Mouse (Mus musculus) stomach, embryonic 14.5 days (tissue): ENCODE measurements around the gene Slc12a6. TPM values are rescaled to one million over a fixed set of nuclear protein-coding genes. Genes with fewer than 3 reads are reported as not detected.
"Not testable (repeated sequence)": the region's sequence is repeated elsewhere in the genome, so short reads cannot be mapped to it uniquely, and the experiment has no call there.

ENCODE experiments used
- ATAC-seq: fragments of 200-750 bp; cut with Nextera tagmentation; 2 replicates; pipeline ENCODE4 v1.8.0; 2017; ENCODE audit warnings: low read depth, moderate TSS enrichment; ENCODE audit not compliant: insufficient number of reproducible peaks, insufficient read depth, low FRiP score
- H3K27ac ChIP-seq: fragments of 300-500 bp; sonication (generic); 2 replicates; pipeline ENCODE4 v1.5.1; 2014; ENCODE audit warnings: mild to moderate bottlenecking, low read length, moderate library complexity, mixed read lengths
- H3K27me3 ChIP-seq: fragments of 300-500 bp; sonication (generic); 2 replicates; pipeline ENCODE4 v1.6.1; 2014; ENCODE audit warnings: low read length, control low read depth, mixed read lengths; ENCODE audit not compliant: control insufficient read depth, insufficient read depth
- H3K36me3 ChIP-seq: fragments of 300-500 bp; sonication (generic); 2 replicates; pipeline ENCODE4 v1.6.1; 2014; ENCODE audit warnings: mild to moderate bottlenecking, control low read depth, low read length, moderate library complexity, mixed read lengths; ENCODE audit not compliant: control insufficient read depth, insufficient read depth
- H3K4me1 ChIP-seq: fragments of 300-500 bp; sonication (generic); 2 replicates; pipeline ENCODE4 v1.6.1; 2014; ENCODE audit warnings: low read length, control low read depth, mixed read lengths; ENCODE audit not compliant: control insufficient read depth, insufficient read depth
- H3K4me2 ChIP-seq: fragments of 300-500 bp; sonication (generic); replicated peaks from 2 replicates; pipeline ENCODE4 v1.6.1; 2014; ENCODE audit warnings: low read depth, low read length, control low read depth
- H3K4me3 ChIP-seq: fragments of 300-500 bp; sonication (generic); 2 replicates; pipeline ENCODE4 v1.5.1; 2014; ENCODE audit warnings: low read depth, low read length, control low read depth
- H3K9ac ChIP-seq: fragments of 300-500 bp; sonication (generic); replicated peaks from 2 replicates; pipeline ENCODE4 v1.6.1; 2014; ENCODE audit warnings: low read depth, mild to moderate bottlenecking, control low read depth, low read length, moderate library complexity, mixed read lengths
- H3K9me3 ChIP-seq: fragments of 300-500 bp; sonication (generic); 2 replicates; pipeline ENCODE4 v1.6.1; 2016; ENCODE audit warnings: low read depth, low read length, control low read depth; ENCODE audit not compliant: control insufficient read depth
- WGBS: fragments of 180-500 bp; shearing (Covaris S2); extraction: QIAGEN DNeasy Blood & Tissue Kit; methylation state at CpG from one replicate; pipeline ENCODE4 v1.1.7; 2014; 5-methylcytosine and 5-hydroxymethylcytosine counted together
- polyA plus RNA-seq: library from polyadenylated mRNA; unstranded; fragments of >200 nt; fragmentation: Nextera tagmentation; extraction: Ambion mirVana; gene quantifications from 2 replicates; pipeline ENCODE4 v1.2.1, GENCODE M21; 2014

Slc12a6 gene
- polyA plus RNA-seq, 1 experiment from 2014 or later, result 18.9 TPM

GRCm38 (mm10) chr2:112286062-112286461, 20.4 kb downstream of the Slc12a6 start:
- 80% methylated on average over 1 of the region's 1 CpGs for WGBS
- H3K9me3 ChIP-seq, H3K36me3 ChIP-seq, H3K4me3 ChIP-seq, H3K4me2 ChIP-seq, H3K4me1 ChIP-seq, ATAC-seq, H3K27ac ChIP-seq, H3K9ac ChIP-seq, H3K27me3 ChIP-seq: not testable (repeated sequence)

- ATAC-seq, result peak; percentile 84
- Histone ChIP-seq H3K36me3 (no peaks in the 10 kb centered on the region), H3K9ac (no peak overlapping the region), H3K4me3 (no peak overlapping the region), H3K4me2 (0 out of 2 replicates have a peak overlapping the region, but pooled peaks have one; percentile 10), H3K4me1 (no peaks in the 10 kb centered on the region), H3K9me3 (no peaks in the 10 kb centered on the region), H3K27me3 (no peaks in the 10 kb centered on the region), H3K27ac (no peak overlapping the region)
- WGBS, result 61% methylated on average over 4 of the region's 4 CpGs
These were observed 21.4 kb downstream of the Slc12a6 start for GRCm38 (mm10) chr2:112287059-112287458.

GRCm38 (mm10) chr2:112289507-112289906, 23.9 kb downstream of the Slc12a6 start:
- no peaks in the 10 kb centered on the region for H3K36me3 ChIP-seq
- H3K4me2 ChIP-seq, result no peak overlapping the region
- 83% methylated on average over 3 of the region's 3 CpGs for WGBS
- no peaks in the 10 kb centered on the region for H3K27me3 ChIP-seq
- no peaks in the 10 kb centered on the region for H3K9me3 ChIP-seq
- H3K9ac ChIP-seq, result no peak overlapping the region
- no peak for ATAC-seq
- H3K4me1 ChIP-seq, result no peaks in the 10 kb centered on the region
- no peak overlapping the region for H3K27ac ChIP-seq
- H3K4me3 ChIP-seq, result no peak overlapping the region

- ATAC-seq, result no peak
- Histone ChIP-seq H3K27me3 (no peaks in the 10 kb centered on the region), H3K9me3 (no peaks in the 10 kb centered on the region), H3K27ac (no peak overlapping the region), H3K4me1 (no peaks in the 10 kb centered on the region), H3K4me3 (no peak overlapping the region), H3K4me2 (no peak overlapping the region), H3K36me3 (no peaks in the 10 kb centered on the region), H3K9ac (no peak overlapping the region)
- WGBS, result 81% methylated on average over 2 of the region's 2 CpGs
These were observed 27.2 kb downstream of the Slc12a6 start for GRCm38 (mm10) chr2:112292823-112293222.

- Histone ChIP-seq H3K27me3 (no peaks in the 10 kb centered on the region), H3K9me3 (no peaks in the 10 kb centered on the region), H3K36me3 (no peaks in the 10 kb centered on the region), H3K9ac (no peak overlapping the region), H3K4me2 (no peak overlapping the region), H3K27ac (no peak overlapping the region), H3K4me1 (no peaks in the 10 kb centered on the region), H3K4me3 (no peak overlapping the region)
- WGBS, result 82% methylated on average over 3 of the region's 3 CpGs
- ATAC-seq, result no peak
These were observed 30.6 kb downstream of the Slc12a6 start for GRCm38 (mm10) chr2:112296211-112296610.

- ATAC-seq, result no peak
- no peaks in the 10 kb centered on the region for H3K36me3 ChIP-seq
- 93% methylated on average over 4 of the region's 4 CpGs for WGBS
- no peak overlapping the region for H3K4me3 ChIP-seq
- H3K9ac ChIP-seq, result no peak overlapping the region
- H3K27ac ChIP-seq, result no peak overlapping the region
- no peaks in the 10 kb centered on the region for H3K27me3 ChIP-seq
- no peaks in the 10 kb centered on the region for H3K9me3 ChIP-seq
- no peak overlapping the region for H3K4me2 ChIP-seq
- no peaks in the 10 kb centered on the region for H3K4me1 ChIP-seq
These were observed 32.6 kb downstream of the Slc12a6 start for GRCm38 (mm10) chr2:112298221-112298620.

GRCm38 (mm10) chr2:112308671-112309070, 43.0 kb downstream of the Slc12a6 start:
- ATAC-seq, result no peak
- 88% methylated on average over 3 of the region's 3 CpGs for WGBS
- Histone ChIP-seq H3K9ac (no peak overlapping the region), H3K27ac (no peak overlapping the region), H3K27me3 (no peaks in the 10 kb centered on the region), H3K4me2 (no peak overlapping the region), H3K4me1 (no peaks in the 10 kb centered on the region), H3K4me3 (no peak overlapping the region), H3K9me3 (no peaks in the 10 kb centered on the region), H3K36me3 (no peaks in the 10 kb centered on the region)

GRCm38 (mm10) chr2:112309161-112309600, 43.6 kb downstream of the Slc12a6 start:
- ATAC-seq, result no peak

GRCm38 (mm10) chr2:112315638-112316037, 50.0 kb downstream of the Slc12a6 start:
- 90% methylated on average over 7 of the region's 7 CpGs for WGBS
- ATAC-seq, result no peak

More at GRCm38 (mm10) chr2:112309161-112309600, 43.6 kb downstream of the Slc12a6 start:
- no peak overlapping the region for H3K27ac ChIP-seq
- no peak overlapping the region for H3K9ac ChIP-seq
- H3K9me3 ChIP-seq, result no peaks in the 10 kb centered on the region
- H3K4me1 ChIP-seq, result no peaks in the 10 kb centered on the region
- H3K4me3 ChIP-seq, result no peak overlapping the region
- H3K27me3 ChIP-seq, result no peaks in the 10 kb centered on the region
- 62% methylated on average over 10 of the region's 10 CpGs for WGBS
- no peaks in the 10 kb centered on the region for H3K36me3 ChIP-seq
- no peak overlapping the region for H3K4me2 ChIP-seq

More at GRCm38 (mm10) chr2:112315638-112316037, 50.0 kb downstream of the Slc12a6 start:
- H3K27me3 ChIP-seq, result no peaks in the 10 kb centered on the region
- no peak overlapping the region for H3K4me3 ChIP-seq
- H3K9me3 ChIP-seq, result no peaks in the 10 kb centered on the region
- no peaks in the 10 kb centered on the region for H3K36me3 ChIP-seq
- H3K4me2 ChIP-seq, result no peak overlapping the region
- H3K27ac ChIP-seq, result no peak overlapping the region
- H3K9ac ChIP-seq, result no peak overlapping the region
- H3K4me1 ChIP-seq, result 0 out of 2 replicates have a peak, but pooled peaks cover 4% of the 10 kb centered on the region
